Mouse (Mus musculus) G1E (cell line): ENCODE results near the gene Zrsr1.

Experiments
- CTCF ChIP-seq: IDR thresholded peaks from 2 replicates; pipeline ENCODE4 v1.5.1; 2012; ENCODE audit warnings: low read depth, low read length, inconsistent platforms, mixed read lengths
- GATA1 ChIP-seq: IDR thresholded peaks from 2 replicates; pipeline ENCODE4 v1.6.1; 2012; ENCODE audit warnings: borderline replicate concordance, low read length, inconsistent platforms, mixed read lengths
- GATA2 ChIP-seq: IDR thresholded peaks from 2 replicates; pipeline ENCODE4 v1.6.1; 2012; ENCODE audit warnings: low read depth, low read length, inconsistent platforms, borderline replicate concordance
- POLR2AphosphoS5 ChIP-seq: IDR thresholded peaks from 2 replicates; pipeline ENCODE4 v1.6.1; 2012; ENCODE audit warnings: low read depth, low read length, inconsistent platforms; ENCODE audit not compliant: insufficient replicate concordance
- TAL1 ChIP-seq: conservative IDR thresholded peaks from 2 replicates; pipeline ENCODE4 v1.6.1; 2012; ENCODE audit warnings: low read depth, low read length, inconsistent platforms, mixed read lengths

- TF ChIP-seq CTCF = no peak
- no peak for TF ChIP-seq GATA1
- no peak for TF ChIP-seq GATA2
- no peak for TF ChIP-seq TAL1
- TF ChIP-seq POLR2AphosphoS5 = no peak
These were observed 34.0 kb upstream of the Zrsr1 start for GRCm38 (mm10) chr11:22937716-22938316.
